15 mouse cellular contexts compared by ENCODE assay signal in the genomic region with DNA sequence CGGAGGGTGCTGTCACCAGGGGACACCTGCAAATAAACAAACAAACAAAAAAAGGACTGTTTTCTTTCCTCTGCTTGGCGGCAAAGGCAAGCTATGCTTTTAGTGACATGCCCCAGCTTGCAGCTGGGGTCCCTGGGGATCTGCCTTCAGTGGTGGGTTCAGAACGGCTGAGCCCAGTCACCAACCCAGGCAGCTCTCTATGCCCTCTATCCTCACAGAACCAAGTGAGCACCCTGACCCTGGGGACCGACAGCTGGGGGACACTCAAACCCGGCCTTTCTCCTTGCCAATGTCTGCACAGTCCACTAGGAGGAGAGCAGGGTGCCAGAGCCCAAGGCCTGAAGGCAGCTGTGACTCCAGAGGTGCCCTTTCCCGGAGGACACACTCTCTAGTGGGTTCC. TPM values are rescaled to one million over a fixed set of nuclear protein-coding genes. Genes with fewer than 3 reads are reported as not detected.
A peak's percentile ranks its signal among the peaks of the same experiment; 100 is the strongest.
DNase-seq lines count a peak whose midpoint lies in the region; ATAC-seq and TF ChIP-seq lines count a peak whose summit lies in the region.
"Had no signal": no experiment of that assay in that cellular context is flagged by ENCODE, and none has a peak within 500 bp of the region (broad histone marks: within the 10 kb centered on the region; RNA-seq: fewer than 3 reads in every experiment).

No protein-coding gene starts in this region.

- H3K36me3 ChIP-seq in midbrain, embryonic 10.5 days = no peaks in the 10 kb centered on the region
- H3K36me3 ChIP-seq in midbrain, embryonic 15.5 days (replicated peaks) = no peaks in the 10 kb centered on the region
- H3K36me3 ChIP-seq in heart, embryonic 14.5 days (ENCODE audit: control insufficient read depth, insufficient read depth, low read length) = no peaks in the 10 kb centered on the region
- no peaks in the 10 kb centered on the region for H3K36me3 ChIP-seq in liver, embryonic 14.5 days (replicated peaks; ENCODE audit: control insufficient read depth, insufficient read depth, low read depth)
- no peaks in the 10 kb centered on the region for H3K36me3 ChIP-seq in forebrain, embryonic 13.5 days (ENCODE audit: poor library complexity, severe bottlenecking)
- H3K36me3 ChIP-seq: hindbrain, embryonic 15.5 days; limb, embryonic 15.5 days had no signal

- H3K4me1 ChIP-seq in midbrain, embryonic 10.5 days = peaks cover 54% of the 10 kb centered on the region
- no peaks in the 10 kb centered on the region for H3K4me1 ChIP-seq in midbrain, embryonic 15.5 days
- peaks cover 46 to 58% of the 10 kb centered on the region in 2 experiments for H3K4me1 ChIP-seq in heart, embryonic 14.5 days (ENCODE audit: control insufficient read depth in 2 of 2, insufficient read depth in 2 of 2, low read length in 2 of 2)
- peaks cover 7 to 14% of the 10 kb centered on the region in 2 experiments for H3K4me1 ChIP-seq in liver, embryonic 14.5 days (replicated peaks; ENCODE audit: control insufficient read depth in 2 of 2, insufficient read depth in 2 of 2, low read length in 1 of 2)
- no peaks in the 10 kb centered on the region for H3K4me1 ChIP-seq in forebrain, embryonic 13.5 days
- H3K4me1 ChIP-seq: hindbrain, embryonic 15.5 days had no signal

- no peak for TF ChIP-seq EP300 in liver, embryonic 14.5 days (IDR thresholded peaks at IDR 0.05; ENCODE audit: low read depth)

- 0 out of 2 replicates have a peak, but pooled peaks cover 14% of the 10 kb centered on the region for H3K27me3 ChIP-seq in midbrain, embryonic 10.5 days (ENCODE audit: low read depth, poor library complexity, severe bottlenecking)
- no peaks in the 10 kb centered on the region for H3K27me3 ChIP-seq in midbrain, embryonic 15.5 days (replicated peaks)
- H3K27me3 ChIP-seq in heart, embryonic 14.5 days (ENCODE audit: control insufficient read depth, insufficient read depth, low read length) = no peaks in the 10 kb centered on the region
- no peaks in the 10 kb centered on the region for H3K27me3 ChIP-seq in liver, embryonic 14.5 days (ENCODE audit: control insufficient read depth, insufficient read depth, low read length)
- no peaks in the 10 kb centered on the region for H3K27me3 ChIP-seq in forebrain, embryonic 13.5 days
- H3K27me3 ChIP-seq: hindbrain, embryonic 15.5 days; limb, embryonic 15.5 days; Patski had no signal

- 44% methylated on average over 6 of the region's 6 CpGs for WGBS in midbrain, embryonic 10.5 days
- 58% methylated on average over 6 of the region's 6 CpGs for WGBS in midbrain, embryonic 15.5 days
- WGBS in heart, embryonic 14.5 days = 44% methylated on average over 6 of the region's 6 CpGs
- 53% methylated on average over 6 of the region's 6 CpGs for WGBS in liver, embryonic 14.5 days (ENCODE audit: insufficient replicate concordance)
- 46% methylated on average over 6 of the region's 6 CpGs for WGBS in forebrain, embryonic 13.5 days

- H3K4me2 ChIP-seq in midbrain, embryonic 15.5 days = no peak overlapping the region
- H3K4me2 ChIP-seq in heart, embryonic 14.5 days (ENCODE audit: low read length) = no peak overlapping the region
- no peak overlapping the region for H3K4me2 ChIP-seq in liver, embryonic 14.5 days (ENCODE audit: low read depth)
- no peak overlapping the region for H3K4me2 ChIP-seq in forebrain, embryonic 13.5 days
- H3K4me2 ChIP-seq: hindbrain, embryonic 15.5 days; limb, embryonic 15.5 days had no signal

- no peak for TF ChIP-seq CTCF in gastrocnemius, adult 2 months (IDR thresholded peaks at IDR 0.05)
- TF ChIP-seq CTCF in liver, embryonic 14.5 days (IDR thresholded peaks at IDR 0.05; ENCODE audit: low read depth) = peak; percentile 49

- no peak for ATAC-seq in midbrain, embryonic 15.5 days (replicated peaks)
- no peak for ATAC-seq in heart, embryonic 14.5 days (ENCODE audit: insufficient number of reproducible peaks, insufficient read depth, low FRiP score, low read depth)
- no peak for ATAC-seq in liver, embryonic 14.5 days (ENCODE audit: insufficient read depth)
- no peak for ATAC-seq in forebrain, embryonic 13.5 days
- ATAC-seq: Patski had no signal

- intact Hi-C loops in gastrocnemius, adult 2 months (cut with DNase I) = loop anchor here (5.0 kb wide), 1 partner anchor 32 kb away; no protein-coding TSS in a partner anchor

- no peak overlapping the region for H3K9ac ChIP-seq in midbrain, embryonic 15.5 days
- H3K9ac ChIP-seq in heart, embryonic 14.5 days (ENCODE audit: low read length) = peak overlapping the region; percentile 30; the same call in 1 of the 2 replicates
- no peak overlapping the region for H3K9ac ChIP-seq in liver, embryonic 14.5 days (replicated peaks)
- no peak overlapping the region for H3K9ac ChIP-seq in forebrain, embryonic 13.5 days
- H3K9ac ChIP-seq: hindbrain, embryonic 15.5 days; limb, embryonic 15.5 days had no signal

- peak; percentile 37 for DNase-seq in gastrocnemius, adult 2 months
- DNase-seq in gastrocnemius, adult 8-10 months (ENCODE audit: low spot score in 2 of 2) = no peak
- DNase-seq in midbrain, embryonic 10.5 days (ENCODE audit: low spot score) = no peak
- no peak for DNase-seq in liver, embryonic 14.5 days (ENCODE audit: low read depth in 3 of 3, low spot score in 3 of 3)
- no peak for DNase-seq in frontal cortex, postnatal 36 days (ENCODE audit: low spot score in 2 of 2)
- DNase-seq: cerebellum, adult 18-20 months; kidney, postnatal 14 days; right cerebral cortex, postnatal 4 days had no signal

- peak overlapping the region; percentile 53; the same call in 1 of the 2 replicates for H3K27ac ChIP-seq in gastrocnemius, adult 2 months
- peak overlapping the region; percentile 77 for H3K27ac ChIP-seq in midbrain, embryonic 10.5 days (replicated peaks)
- H3K27ac ChIP-seq in midbrain, embryonic 15.5 days = no peak overlapping the region
- H3K27ac ChIP-seq in heart, embryonic 14.5 days (replicated peaks in 1 of 2; ENCODE audit: control insufficient read depth in 1 of 2, insufficient read depth in 1 of 2, low read depth in 2 of 2, low read length in 2 of 2) = peak overlapping the region; percentile 7 to 56; a peak in 3 of 4 replicates
- H3K27ac ChIP-seq in liver, embryonic 14.5 days = no peak overlapping the region
- no peak overlapping the region for H3K27ac ChIP-seq in forebrain, embryonic 13.5 days
- H3K27ac ChIP-seq: hindbrain, embryonic 15.5 days; limb, embryonic 15.5 days; macrophage had no signal

- no peaks in the 10 kb centered on the region for H3K9me3 ChIP-seq in midbrain, embryonic 10.5 days (replicated peaks)
- H3K9me3 ChIP-seq in midbrain, embryonic 15.5 days = no peaks in the 10 kb centered on the region
- no peaks in the 10 kb centered on the region for H3K9me3 ChIP-seq in heart, embryonic 14.5 days (ENCODE audit: control insufficient read depth, low read length)
- H3K9me3 ChIP-seq in liver, embryonic 14.5 days (ENCODE audit: control insufficient read depth, low read length) = no peaks in the 10 kb centered on the region
- no peaks in the 10 kb centered on the region for H3K9me3 ChIP-seq in forebrain, embryonic 13.5 days (replicated peaks)
- H3K9me3 ChIP-seq: hindbrain, embryonic 15.5 days; limb, embryonic 15.5 days had no signal

- H3K4me3 ChIP-seq in gastrocnemius, adult 2 months = no peak overlapping the region
- H3K4me3 ChIP-seq in midbrain, embryonic 10.5 days = no peak overlapping the region
- H3K4me3 ChIP-seq in midbrain, embryonic 15.5 days = no peak overlapping the region
- H3K4me3 ChIP-seq in heart, embryonic 14.5 days (ENCODE audit: control insufficient read depth in 1 of 2, insufficient read depth in 1 of 2, low read depth in 1 of 2, low read length in 2 of 2) = no peak overlapping the region
- H3K4me3 ChIP-seq in liver, embryonic 14.5 days (ENCODE audit: insufficient read depth in 1 of 2, low read depth in 2 of 2, low read length in 2 of 2) = no peak overlapping the region
- no peak overlapping the region for H3K4me3 ChIP-seq in forebrain, embryonic 13.5 days
- H3K4me3 ChIP-seq: hindbrain, embryonic 15.5 days; limb, embryonic 15.5 days had no signal

RNA-seq across cellular contexts. Expression of gene Rbm38, which starts 29.5 kb away (rescaled TPM):
- total RNA-seq in gastrocnemius, adult 2 months (2021) = 100 to 1,000 TPM; 181 to 246 TPM
- 100 to 1,000 TPM; 180 to 208 (median 192) TPM for total RNA-seq in gastrocnemius, adult 8-10 months (2022)
- 94.6 and 107 TPM in 2 replicates for polyA plus RNA-seq in midbrain, embryonic 10.5 days (2016; fragmentation: Nextera tagmentation; extraction: Ambion mirVana)
- 13.8 and 16.3 TPM in 2 replicates for polyA plus RNA-seq in midbrain, embryonic 15.5 days (2015; fragmentation: Nextera tagmentation; extraction: Ambion mirVana)
- 126 and 129 TPM in 2 replicates for polyA plus RNA-seq in heart, embryonic 14.5 days (2014; fragmentation: Nextera tagmentation; extraction: Ambion mirVana)
- 274 and 315 TPM in 2 replicates for polyA plus RNA-seq in liver, embryonic 14.5 days (2012; rRNA removed)
- 270 and 320 TPM in 2 replicates for polyA plus RNA-seq in liver, embryonic 14.5 days (2014; fragmentation: Nextera tagmentation; extraction: Ambion mirVana)
- 40.0 and 47.6 TPM in 2 replicates for polyA plus RNA-seq in forebrain, embryonic 13.5 days (2015; fragmentation: Nextera tagmentation; extraction: Ambion mirVana)

RNA-seq across cellular contexts. Expression of gene Rae1, which starts 49.9 kb away (rescaled TPM):
- total RNA-seq in gastrocnemius, adult 2 months (2021) = 10 to 100 TPM; 12.4 to 14.4 TPM
- total RNA-seq in gastrocnemius, adult 8-10 months (2022) = 10 to 100 TPM in 3 of 4 experiments, 1 to 10 TPM in 1; 8.5 to 11.1 (median 11.0) TPM
- 155 and 169 TPM in 2 replicates for polyA plus RNA-seq in midbrain, embryonic 10.5 days (2016; fragmentation: Nextera tagmentation; extraction: Ambion mirVana)
- polyA plus RNA-seq in midbrain, embryonic 15.5 days (2015; fragmentation: Nextera tagmentation; extraction: Ambion mirVana) = 118 and 126 TPM in 2 replicates
- 99.7 and 101 TPM in 2 replicates for polyA plus RNA-seq in heart, embryonic 14.5 days (2014; fragmentation: Nextera tagmentation; extraction: Ambion mirVana)
- 39.4 and 45.9 TPM in 2 replicates for polyA plus RNA-seq in liver, embryonic 14.5 days (2012; rRNA removed)
- polyA plus RNA-seq in liver, embryonic 14.5 days (2014; fragmentation: Nextera tagmentation; extraction: Ambion mirVana) = 65.3 and 71.1 TPM in 2 replicates
- 146 and 148 TPM in 2 replicates for polyA plus RNA-seq in forebrain, embryonic 13.5 days (2015; fragmentation: Nextera tagmentation; extraction: Ambion mirVana)

Comparison
In these comparisons a context has a peak if more than half of its experiments do, and no peak if none do; other contexts are left out.
1. H3K27ac ChIP-seq: peak in gastrocnemius, adult 2 months (single experiment), midbrain, embryonic 10.5 days (single experiment) and heart, embryonic 14.5 days (2 of 2); none in midbrain, embryonic 15.5 days (single experiment), liver, embryonic 14.5 days (single experiment) and forebrain, embryonic 13.5 days (single experiment).